Mouse (Mus musculus) G1E (cell line): ENCODE results near the gene Plekhm2.

Experiments used
- CTCF ChIP-seq: IDR thresholded peaks from 2 replicates; pipeline ENCODE4 v1.5.1; 2012; ENCODE audit warnings: low read depth, low read length, inconsistent platforms, mixed read lengths
- GATA1 ChIP-seq: IDR thresholded peaks from 2 replicates; pipeline ENCODE4 v1.6.1; 2012; ENCODE audit warnings: borderline replicate concordance, low read length, inconsistent platforms, mixed read lengths
- TAL1 ChIP-seq: conservative IDR thresholded peaks from 2 replicates; pipeline ENCODE4 v1.6.1; 2012; ENCODE audit warnings: low read depth, low read length, inconsistent platforms, mixed read lengths

DNA sequence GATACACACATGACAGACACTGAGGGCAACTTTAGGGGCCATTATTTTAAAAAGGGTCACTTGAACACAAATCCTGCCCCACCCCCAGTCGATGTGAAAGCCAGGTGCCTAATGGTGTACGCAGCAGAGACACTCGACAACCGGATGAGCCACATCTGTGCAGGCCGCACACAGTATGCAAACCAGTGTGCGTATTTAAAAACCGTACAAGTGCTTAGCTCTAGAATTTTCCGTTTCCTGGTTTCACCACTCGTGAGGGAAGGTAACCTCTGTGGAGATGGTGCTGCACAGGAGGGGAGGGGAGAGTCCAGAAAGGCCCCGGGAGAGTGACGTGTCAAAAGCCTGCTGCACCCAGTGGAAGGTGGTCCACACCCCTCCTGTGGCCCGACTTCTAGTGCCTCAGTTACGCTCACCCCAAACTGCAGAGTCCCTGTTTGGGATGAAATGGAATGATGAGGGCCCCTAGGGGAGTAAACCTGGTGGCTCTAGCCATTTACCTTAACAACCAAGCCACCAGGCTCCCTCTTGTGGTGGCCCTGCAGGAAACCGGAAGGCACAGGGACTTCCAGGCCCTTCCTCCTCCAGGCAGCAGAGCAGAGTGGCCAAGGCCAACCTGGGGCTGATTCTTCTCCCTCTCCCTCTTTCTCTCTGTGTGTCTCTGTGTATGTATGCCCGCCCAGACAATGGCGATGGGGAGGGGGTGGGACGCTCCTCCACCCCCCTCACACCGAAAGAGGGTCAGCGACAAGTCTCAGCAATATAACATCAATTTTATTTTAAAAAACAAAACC lies 39.5 kb downstream of the Plekhm2 start:
- TF ChIP-seq GATA1 (no peak), CTCF (no peak), TAL1 (no peak)
